ENCODE assay signal across 8 mouse cellular contexts in genomic region chr15:79686046-79686869, GRCm38 (mm10). TPM values are rescaled to one million over a fixed set of nuclear protein-coding genes. Genes with fewer than 3 reads are reported as not detected.
DNase-seq lines count a peak whose midpoint lies in the region; ATAC-seq and TF ChIP-seq lines count a peak whose summit lies in the region.

No protein-coding gene starts in this region.

- dilution Hi-C loops in CH12.LX (cut with MboI; ENCODE audit: extremely low pct_ligation_motif_present, extremely low pct_unique_long_range_greater_than_20kb, low sequenced_read_pairs): no loop called here

- peak overlapping the region; percentile 93 for H3K9ac ChIP-seq in CH12.LX (ENCODE audit: insufficient read depth, low read depth)
- peak overlapping the region; percentile 94 for H3K9ac ChIP-seq in forebrain, embryonic 15.5 days (replicated peaks)
- peak overlapping the region; percentile 98 for H3K9ac ChIP-seq in liver, embryonic 16.5 days (ENCODE audit: low read depth, low read length)

- peak overlapping the region; percentile 95 for H3K27ac ChIP-seq in heart, embryonic 10.5 days
- H3K27ac ChIP-seq in CH12.LX (ENCODE audit: insufficient read depth, low read depth): peak overlapping the region; percentile 16; the same call in 1 of the 2 replicates
- H3K27ac ChIP-seq in forebrain, embryonic 15.5 days (replicated peaks): no peak overlapping the region
- H3K27ac ChIP-seq in liver, embryonic 16.5 days (ENCODE audit: low read length): peak overlapping the region; percentile 99

- H3K36me3 ChIP-seq in heart, embryonic 10.5 days: no peaks in the 10 kb centered on the region
- H3K36me3 ChIP-seq in CH12.LX (replicated peaks in 1 of 2; ENCODE audit: control insufficient read depth in 1 of 2, insufficient read depth in 1 of 2, low read length in 1 of 2): peaks cover 0 to 17% of the 10 kb centered on the region in 2 experiments
- H3K36me3 ChIP-seq in forebrain, embryonic 15.5 days: no peaks in the 10 kb centered on the region
- H3K36me3 ChIP-seq in liver, embryonic 16.5 days (ENCODE audit: control insufficient read depth, insufficient read depth): no peaks in the 10 kb centered on the region

- no peak for TF ChIP-seq EP300 in CH12.LX (IDR thresholded peaks at IDR 0.05; ENCODE audit: low read length)

- H3K4me1 ChIP-seq in heart, embryonic 10.5 days: peaks cover 64% of the 10 kb centered on the region
- peaks cover 10 to 66% of the 10 kb centered on the region in 2 experiments for H3K4me1 ChIP-seq in CH12.LX (ENCODE audit: control insufficient read depth in 1 of 2, insufficient read depth in 2 of 2)
- peaks cover 59% of the 10 kb centered on the region for H3K4me1 ChIP-seq in forebrain, embryonic 15.5 days
- H3K4me1 ChIP-seq in liver, embryonic 16.5 days (ENCODE audit: control insufficient read depth, low read depth, low read length): peaks cover 66% of the 10 kb centered on the region

- no peak for ATAC-seq in forebrain, embryonic 15.5 days (replicated peaks)
- ATAC-seq in liver, embryonic 16.5 days (ENCODE audit: low read depth): no peak

- TF ChIP-seq RAD21 in CH12.LX (IDR thresholded peaks at IDR 0.05; ENCODE audit: low read depth, low read length): no peak

- in situ Hi-C loops in CH12.LX (cut with MboI; ENCODE audit: low pct_ligation_motif_present, low pct_unique_long_range_greater_than_20kb, low sequenced_read_pairs): no loop called here

- TF ChIP-seq CTCF in CH12.LX (conservative IDR thresholded peaks at IDR 0.05 in 1 of 2, IDR thresholded peaks at IDR 0.05 in 1 of 2; ENCODE audit: low read depth in 2 of 2, low read length in 2 of 2): no peak

- peak; percentile 36; the same call in 1 of the 2 replicates for TF ChIP-seq POLR2A in CH12.LX (IDR thresholded peaks at IDR 0.05; ENCODE audit: low read depth, low read length)

- no peak for DNase-seq in heart, embryonic 10.5 days (ENCODE audit: low spot score)
- no peak for DNase-seq in heart, adult 9 months (ENCODE audit: low spot score in 2 of 2)
- DNase-seq in CH12.LX (ENCODE audit: extremely low read depth): peak; percentile 45
- DNase-seq in Muller cell, postnatal 12 days (ENCODE audit: inconsistent ontology term): no peak
- no peak for DNase-seq in gastrocnemius, postnatal 4 days (ENCODE audit: low spot score in 2 of 2)
- no peak for DNase-seq in layer of hippocampus, adult 9-10 months (ENCODE audit: low spot score)

- no peaks in the 10 kb centered on the region for H3K9me3 ChIP-seq in heart, embryonic 10.5 days
- H3K9me3 ChIP-seq in CH12.LX (replicated peaks; ENCODE audit: low read length): no peaks in the 10 kb centered on the region
- H3K9me3 ChIP-seq in forebrain, embryonic 15.5 days: no peaks in the 10 kb centered on the region
- no peaks in the 10 kb centered on the region for H3K9me3 ChIP-seq in liver, embryonic 16.5 days (replicated peaks; ENCODE audit: control insufficient read depth, low read length)

- H3K79me2 ChIP-seq in CH12.LX (replicated peaks; ENCODE audit: control insufficient read depth, extremely low read depth, insufficient read depth, poor library complexity, severe bottlenecking): peaks cover 60% of the 10 kb centered on the region

- peak overlapping the region; percentile 86 for H3K4me3 ChIP-seq in heart, embryonic 10.5 days
- H3K4me3 ChIP-seq in CH12.LX (replicated peaks in 1 of 3; ENCODE audit: low read depth in 2 of 3, low read length in 2 of 3, poor library complexity in 1 of 3): peak overlapping the region; percentile 70 to 91 (median 90)
- peak overlapping the region; percentile 77 for H3K4me3 ChIP-seq in forebrain, embryonic 15.5 days
- peak overlapping the region; percentile 92 for H3K4me3 ChIP-seq in liver, embryonic 16.5 days (ENCODE audit: low read depth, low read length)

- WGBS in heart, embryonic 10.5 days: 3% methylated on average over 15 of the region's 15 CpGs
- WGBS in forebrain, embryonic 15.5 days: 16% methylated on average over 15 of the region's 15 CpGs
- 4% methylated on average over 15 of the region's 15 CpGs for WGBS in liver, embryonic 16.5 days (ENCODE audit: insufficient replicate concordance)

- H3K27me3 ChIP-seq in heart, embryonic 10.5 days (ENCODE audit: insufficient read depth, poor library complexity, severe bottlenecking): no peaks in the 10 kb centered on the region
- peaks cover 15% of the 10 kb centered on the region for H3K27me3 ChIP-seq in CH12.LX (replicated peaks)
- no peaks in the 10 kb centered on the region for H3K27me3 ChIP-seq in forebrain, embryonic 15.5 days
- H3K27me3 ChIP-seq in liver, embryonic 16.5 days (ENCODE audit: control insufficient read depth, insufficient read depth, low read depth, low read length): no peaks in the 10 kb centered on the region

- peak overlapping the region; percentile 70 for H3K4me2 ChIP-seq in CH12.LX (ENCODE audit: insufficient read depth, low read depth, poor library complexity, severe bottlenecking)
- H3K4me2 ChIP-seq in forebrain, embryonic 15.5 days (replicated peaks): peak overlapping the region; percentile 60
- H3K4me2 ChIP-seq in liver, embryonic 16.5 days (ENCODE audit: low read depth, low read length): peak overlapping the region; percentile 89

TF ChIP-seq in CH12.LX, 34 proteins besides CTCF, POLR2A, EP300 and RAD21 (continues in another document):
- no peak for TF ChIP-seq RCOR1 (conservative IDR thresholded peaks at IDR 0.05; ENCODE audit: low read depth, low read length)
- TF ChIP-seq SIN3A (IDR thresholded peaks at IDR 0.05; ENCODE audit: low read length): peak; percentile 78
- TF ChIP-seq USF2 (conservative IDR thresholded peaks at IDR 0.05; ENCODE audit: low read depth, low read length): no peak
- no peak for TF ChIP-seq MAZ (IDR thresholded peaks at IDR 0.05; ENCODE audit: low read depth, low read length)
- TF ChIP-seq MXI1 (IDR thresholded peaks at IDR 0.05; ENCODE audit: low read depth, low read length): peak; percentile 92
- TF ChIP-seq HCFC1 (IDR thresholded peaks at IDR 0.05; ENCODE audit: low read depth, low read length): no peak; the same call in 1 of the 2 replicates
- TF ChIP-seq TBP (conservative IDR thresholded peaks at IDR 0.05; ENCODE audit: low read depth, low read length): no peak
- TF ChIP-seq MYC (IDR thresholded peaks at IDR 0.05; ENCODE audit: low read depth, low read length): peak; percentile 93
- no peak for TF ChIP-seq TCF12 (IDR thresholded peaks at IDR 0.05; ENCODE audit: low read depth, low read length)
- TF ChIP-seq POLR2AphosphoS2 (IDR thresholded peaks at IDR 0.05; ENCODE audit: low read depth, low read length): peak; percentile 38; the same call in 1 of the 2 replicates
- TF ChIP-seq JUND (conservative IDR thresholded peaks at IDR 0.05; ENCODE audit: low read depth, low read length): no peak
- peak; percentile 96 for TF ChIP-seq MAX (IDR thresholded peaks at IDR 0.05; ENCODE audit: low read length)
- TF ChIP-seq ETS1 (conservative IDR thresholded peaks at IDR 0.05; ENCODE audit: low read depth, low read length): no peak
- TF ChIP-seq ZKSCAN1 (IDR thresholded peaks at IDR 0.05; ENCODE audit: borderline replicate concordance, low read depth, low read length): no peak
- no peak for TF ChIP-seq SMC3 (IDR thresholded peaks at IDR 0.05; ENCODE audit: low read depth, low read length)

RNA-seq across cellular contexts. Expression of gene Josd1, which starts 1.5 kb away (rescaled TPM):
- 18.4 and 21.0 TPM in 2 replicates for polyA plus RNA-seq in heart, embryonic 10.5 days (2016; fragmentation: Nextera tagmentation; extraction: Ambion mirVana)
- 34.9 and 41.0 TPM in 2 replicates for total RNA-seq in CH12.LX (2012; rRNA removed)
- 48.3 and 50.6 TPM in 2 replicates for total RNA-seq in CH12.LX (2014; rRNA removed)
- polyA plus RNA-seq in CH12.LX (2012; ENCODE audit: insufficient read length, low read depth): 28.2 and 30.1 TPM in 2 replicates
- polyA plus RNA-seq in forebrain, embryonic 15.5 days (2015; fragmentation: Nextera tagmentation; extraction: Ambion mirVana): 23.3 and 26.8 TPM in 2 replicates
- polyA plus RNA-seq in liver, embryonic 16.5 days (2015; fragmentation: Nextera tagmentation; extraction: Ambion mirVana): 19.2 and 21.6 TPM in 2 replicates
- 10 to 100 TPM; 16.6 to 17.4 TPM for total RNA-seq in gastrocnemius, postnatal 4 days (2021)

RNA-seq across cellular contexts. Expression of gene Gtpbp1, which starts 4.4 kb away (rescaled TPM):
- polyA plus RNA-seq in heart, embryonic 10.5 days (2016; fragmentation: Nextera tagmentation; extraction: Ambion mirVana): 38.1 and 38.3 TPM in 2 replicates
- 32.9 and 34.2 TPM in 2 replicates for total RNA-seq in CH12.LX (2012; rRNA removed)
- 25.3 and 25.5 TPM in 2 replicates for total RNA-seq in CH12.LX (2014; rRNA removed)
- polyA plus RNA-seq in CH12.LX (2012; ENCODE audit: insufficient read length, low read depth): 45.2 and 45.3 TPM in 2 replicates
- 53.9 and 58.0 TPM in 2 replicates for polyA plus RNA-seq in forebrain, embryonic 15.5 days (2015; fragmentation: Nextera tagmentation; extraction: Ambion mirVana)
- 26.2 and 28.5 TPM in 2 replicates for polyA plus RNA-seq in liver, embryonic 16.5 days (2015; fragmentation: Nextera tagmentation; extraction: Ambion mirVana)
- 10 to 100 TPM; 20.7 to 22.5 TPM for total RNA-seq in gastrocnemius, postnatal 4 days (2021)

RNA-seq across cellular contexts. Expression of gene Tomm22, which starts 15.6 kb away (rescaled TPM):
- 258 and 286 TPM in 2 replicates for polyA plus RNA-seq in heart, embryonic 10.5 days (2016; fragmentation: Nextera tagmentation; extraction: Ambion mirVana)
- 109 and 142 TPM in 2 replicates for total RNA-seq in CH12.LX (2012; rRNA removed)
- total RNA-seq in CH12.LX (2014; rRNA removed): 495 and 496 TPM in 2 replicates
- 212 and 234 TPM in 2 replicates for polyA plus RNA-seq in CH12.LX (2012; ENCODE audit: insufficient read length, low read depth)
- polyA plus RNA-seq in forebrain, embryonic 15.5 days (2015; fragmentation: Nextera tagmentation; extraction: Ambion mirVana): 264 and 266 TPM in 2 replicates
- 116 and 125 TPM in 2 replicates for polyA plus RNA-seq in liver, embryonic 16.5 days (2015; fragmentation: Nextera tagmentation; extraction: Ambion mirVana)
- total RNA-seq in gastrocnemius, postnatal 4 days (2021): 100 to 1,000 TPM; 110 to 114 TPM

RNA-seq across cellular contexts. Expression of gene Cby1, which starts 27.3 kb away (rescaled TPM):
- 42.9 and 48.9 TPM in 2 replicates for polyA plus RNA-seq in heart, embryonic 10.5 days (2016; fragmentation: Nextera tagmentation; extraction: Ambion mirVana)
- total RNA-seq in CH12.LX (2012; rRNA removed) (17.6 and 20.2 TPM in 2 replicates), CH12.LX (2014; rRNA removed) (19.3 and 19.5 TPM in 2 replicates)
- 16.9 and 20.7 TPM in 2 replicates for polyA plus RNA-seq in CH12.LX (2012; ENCODE audit: insufficient read length, low read depth)
- 116 and 124 TPM in 2 replicates for polyA plus RNA-seq in forebrain, embryonic 15.5 days (2015; fragmentation: Nextera tagmentation; extraction: Ambion mirVana)
- polyA plus RNA-seq in liver, embryonic 16.5 days (2015; fragmentation: Nextera tagmentation; extraction: Ambion mirVana): 10.2 and 11.8 TPM in 2 replicates
- total RNA-seq in gastrocnemius, postnatal 4 days (2021): 10 to 100 TPM; 29.9 to 32.1 TPM

RNA-seq across cellular contexts. Expression of gene Fam227a, which starts 27.5 kb away (rescaled TPM):
- 0.55 and 1.1 TPM in 2 replicates for polyA plus RNA-seq in heart, embryonic 10.5 days (2016; fragmentation: Nextera tagmentation; extraction: Ambion mirVana)
- total RNA-seq in CH12.LX (2012; rRNA removed): 0.34 and 0.42 TPM in 2 replicates
- total RNA-seq in CH12.LX (2014; rRNA removed): 0.12 and 0.48 TPM in 2 replicates
- polyA plus RNA-seq in CH12.LX (2012; ENCODE audit: insufficient read length, low read depth): 0.20 and 0.31 TPM in 2 replicates
- polyA plus RNA-seq in forebrain, embryonic 15.5 days (2015; fragmentation: Nextera tagmentation; extraction: Ambion mirVana): 4.7 and 5.2 TPM in 2 replicates
- polyA plus RNA-seq in liver, embryonic 16.5 days (2015; fragmentation: Nextera tagmentation; extraction: Ambion mirVana): 0.14 and 0.15 TPM in 2 replicates
- 1 to 10 TPM; 1.7 to 2.1 TPM for total RNA-seq in gastrocnemius, postnatal 4 days (2021)
